Mouse (Mus musculus): Measurements from ENCODE around the gene Ganab.

- no peak for TF ChIP-seq GATA1 (IDR thresholded peaks at IDR 0.05; ENCODE audit: low read length)
- no peak for TF ChIP-seq TAL1 (IDR thresholded peaks at IDR 0.05; ENCODE audit: low read length)
Measured at GRCm38 (mm10) chr19:8930117-8930516, 32.2 kb downstream of the Ganab start.

All from erythroblast, embryonic 14.5 days (primary cell).